8 mouse cellular contexts compared by ENCODE assay signal in genomic region chr9:108196920-108197677, GRCm38 (mm10). TPM values are rescaled to one million over a fixed set of nuclear protein-coding genes. Genes with fewer than 3 reads are reported as not detected.
A peak's percentile ranks its signal among the peaks of the same experiment; 100 is the strongest.
DNase-seq lines count a peak whose midpoint lies in the region; ATAC-seq and TF ChIP-seq lines count a peak whose summit lies in the region.

No protein-coding gene starts in this region.

- no peak for ATAC-seq in heart, embryonic 11.5 days (replicated peaks; ENCODE audit: insufficient number of reproducible peaks, low FRiP score, low TSS enrichment)
- ATAC-seq in hindbrain, embryonic 14.5 days (ENCODE audit: low FRiP score), result no peak
- ATAC-seq in midbrain, embryonic 13.5 days, result no peak

- H3K27me3 ChIP-seq in heart, embryonic 11.5 days (ENCODE audit: control insufficient read depth, insufficient read depth, low read length), result no peaks in the 10 kb centered on the region
- peaks cover 2% of the 10 kb centered on the region; the same call in 1 of the 2 replicates for H3K27me3 ChIP-seq in embryonic facial prominence, embryonic 10.5 days (replicated peaks; ENCODE audit: low read depth, poor library complexity, severe bottlenecking)
- no peaks in the 10 kb centered on the region for H3K27me3 ChIP-seq in hindbrain, embryonic 14.5 days (ENCODE audit: control insufficient read depth, insufficient read depth, low read length)
- no peaks in the 10 kb centered on the region for H3K27me3 ChIP-seq in midbrain, embryonic 13.5 days
- H3K27me3 ChIP-seq in cerebellum, adult 2 months (ENCODE audit: control insufficient read depth, insufficient read depth, low read length), result no peaks in the 10 kb centered on the region

- H3K9ac ChIP-seq in heart, embryonic 11.5 days (ENCODE audit: low read depth, low read length), result no peak overlapping the region
- 0 out of 2 replicates have a peak overlapping the region, but pooled peaks have one; percentile 9 for H3K9ac ChIP-seq in hindbrain, embryonic 14.5 days
- no peak overlapping the region for H3K9ac ChIP-seq in midbrain, embryonic 13.5 days (replicated peaks)

- WGBS in heart, embryonic 11.5 days (ENCODE audit: insufficient replicate concordance), result 29% methylated on average over 24 of the region's 24 CpGs
- 29% methylated on average over 24 of the region's 24 CpGs for WGBS in embryonic facial prominence, embryonic 10.5 days
- 33% methylated on average over 24 of the region's 24 CpGs for WGBS in hindbrain, embryonic 14.5 days
- 27% methylated on average over 24 of the region's 24 CpGs for WGBS in midbrain, embryonic 13.5 days
- WGBS in cerebellum, adult 2 months, result 61% methylated on average over 24 of the region's 24 CpGs

- TF ChIP-seq POLR2A in cerebellum, adult 2 months (IDR thresholded peaks at IDR 0.05; ENCODE audit: borderline replicate concordance, insufficient read depth, low read length), result no peak

- H3K4me1 ChIP-seq in heart, embryonic 11.5 days (ENCODE audit: control insufficient read depth, insufficient read depth, low read length), result peaks cover 8% of the 10 kb centered on the region; the same call in 1 of the 2 replicates
- H3K4me1 ChIP-seq in embryonic facial prominence, embryonic 10.5 days, result peaks cover 26% of the 10 kb centered on the region
- peaks cover 16% of the 10 kb centered on the region; the same call in 1 of the 2 replicates for H3K4me1 ChIP-seq in hindbrain, embryonic 14.5 days (replicated peaks; ENCODE audit: control insufficient read depth, insufficient read depth, low read length)
- H3K4me1 ChIP-seq in midbrain, embryonic 13.5 days (replicated peaks), result peaks cover 21% of the 10 kb centered on the region
- H3K4me1 ChIP-seq in cerebellum, adult 2 months (ENCODE audit: control insufficient read depth, insufficient read depth, low read length), result no peaks in the 10 kb centered on the region

- peak overlapping the region; percentile 0; the same call in 1 of the 2 replicates for H3K4me3 ChIP-seq in heart, embryonic 11.5 days (ENCODE audit: low read depth, low read length)
- H3K4me3 ChIP-seq in embryonic facial prominence, embryonic 10.5 days, result peak overlapping the region; percentile 39
- H3K4me3 ChIP-seq in hindbrain, embryonic 14.5 days (replicated peaks; ENCODE audit: low read length), result no peak overlapping the region
- no peak overlapping the region for H3K4me3 ChIP-seq in midbrain, embryonic 13.5 days (replicated peaks)
- H3K4me3 ChIP-seq in left cerebral cortex, adult 2 months, result no peak overlapping the region
- no peak overlapping the region for H3K4me3 ChIP-seq in cerebellum, adult 2 months (replicated peaks; ENCODE audit: insufficient read depth, low read depth, low read length)

- TF ChIP-seq CTCF in left cerebral cortex, adult 2 months (IDR thresholded peaks at IDR 0.05), result no peak
- TF ChIP-seq CTCF in cerebellum, adult 2 months (IDR thresholded peaks at IDR 0.05; ENCODE audit: borderline replicate concordance, insufficient read depth, low read depth, low read length), result no peak

- no peak overlapping the region for H3K27ac ChIP-seq in heart, embryonic 11.5 days (ENCODE audit: low read depth, low read length)
- 0 out of 2 replicates have a peak overlapping the region, but pooled peaks have one; percentile 57 for H3K27ac ChIP-seq in embryonic facial prominence, embryonic 10.5 days (replicated peaks)
- H3K27ac ChIP-seq in hindbrain, embryonic 14.5 days, result no peak overlapping the region
- H3K27ac ChIP-seq in midbrain, embryonic 13.5 days, result no peak overlapping the region
- H3K27ac ChIP-seq in left cerebral cortex, adult 2 months, result no peak overlapping the region
- no peak overlapping the region for H3K27ac ChIP-seq in cerebellum, adult 2 months (ENCODE audit: insufficient read depth, low read length)

- H3K36me3 ChIP-seq in heart, embryonic 11.5 days (ENCODE audit: control insufficient read depth, insufficient read depth, low read length), result no peaks in the 10 kb centered on the region
- no peaks in the 10 kb centered on the region for H3K36me3 ChIP-seq in embryonic facial prominence, embryonic 10.5 days (replicated peaks)
- H3K36me3 ChIP-seq in hindbrain, embryonic 14.5 days (replicated peaks; ENCODE audit: control insufficient read depth, insufficient read depth), result no peaks in the 10 kb centered on the region
- no peaks in the 10 kb centered on the region for H3K36me3 ChIP-seq in midbrain, embryonic 13.5 days

- no peaks in the 10 kb centered on the region for H3K9me3 ChIP-seq in heart, embryonic 11.5 days (replicated peaks; ENCODE audit: control insufficient read depth, low read length)
- H3K9me3 ChIP-seq in embryonic facial prominence, embryonic 10.5 days, result no peaks in the 10 kb centered on the region
- no peaks in the 10 kb centered on the region for H3K9me3 ChIP-seq in hindbrain, embryonic 14.5 days (ENCODE audit: control insufficient read depth, low read length)
- H3K9me3 ChIP-seq in midbrain, embryonic 13.5 days, result no peaks in the 10 kb centered on the region

- DNase-seq in heart, postnatal 25 days (ENCODE audit: low spot score), result no peak
- DNase-seq in embryonic facial prominence, embryonic 10.5 days (ENCODE audit: low spot score), result peak; percentile 62
- no peak for DNase-seq in hindbrain, embryonic 14.5 days (ENCODE audit: low spot score)
- no peak for DNase-seq in left cerebral cortex, adult 2 months (ENCODE audit: extremely low spot score in 1 of 2, low spot score in 2 of 2)
- no peak for DNase-seq in left cerebral cortex, adult 11 months (ENCODE audit: low spot score)
- no peak for DNase-seq in cerebellum, adult 2 months

- intact Hi-C loops in heart, postnatal 25 days (cut with DNase I), result no loop called here
- intact Hi-C loops in left cerebral cortex, adult 2 months (cut with DNase I), result no loop called here

- H3K4me2 ChIP-seq in heart, embryonic 11.5 days, result peak overlapping the region; percentile 42
- H3K4me2 ChIP-seq in hindbrain, embryonic 14.5 days (replicated peaks), result peak overlapping the region; percentile 10; the same call in 1 of the 2 replicates
- H3K4me2 ChIP-seq in midbrain, embryonic 13.5 days (replicated peaks), result peak overlapping the region; percentile 34

RNA-seq across cellular contexts. Expression of gene Bsn, which starts 6.9 kb away (rescaled TPM):
- polyA plus RNA-seq in heart, embryonic 11.5 days (2014; fragmentation: Nextera tagmentation; extraction: Ambion mirVana), result 0.58 and 0.77 TPM in 2 replicates
- under 1 TPM; 0.03 TPM for total RNA-seq in heart, postnatal 25 days (2021)
- polyA plus RNA-seq in embryonic facial prominence, embryonic 10.5 days (2016; fragmentation: Nextera tagmentation; extraction: Ambion mirVana), result 1.4 and 1.7 TPM in 2 replicates
- polyA plus RNA-seq in hindbrain, embryonic 14.5 days (2014; fragmentation: Nextera tagmentation; extraction: Ambion mirVana), result 15.4 and 15.7 TPM in 2 replicates
- 7.1 and 8.0 TPM in 2 replicates for polyA plus RNA-seq in midbrain, embryonic 13.5 days (2015; fragmentation: Nextera tagmentation; extraction: Ambion mirVana)
- total RNA-seq in left cerebral cortex, adult 2 months (2021), result 100 to 1,000 TPM; 300 to 320 TPM
- 70.0 and 77.6 TPM in 2 replicates for polyA plus RNA-seq in cerebellum, adult 2 months (2012; rRNA removed)

Comparison
In these comparisons a context has a peak if more than half of its experiments do, and no peak if none do; other contexts are left out.
1. H3K4me3 ChIP-seq: peak in heart, embryonic 11.5 days (single experiment) and embryonic facial prominence, embryonic 10.5 days (single experiment); none in hindbrain, embryonic 14.5 days (single experiment), midbrain, embryonic 13.5 days (single experiment), left cerebral cortex, adult 2 months (single experiment) and cerebellum, adult 2 months (single experiment).
2. Peak in every context shown above with its lines, with median percentiles within 50 percentile points of each other: H3K4me2 ChIP-seq.